Mouse (Mus musculus): Measurements from ENCODE around the gene Mtg1.

DNA sequence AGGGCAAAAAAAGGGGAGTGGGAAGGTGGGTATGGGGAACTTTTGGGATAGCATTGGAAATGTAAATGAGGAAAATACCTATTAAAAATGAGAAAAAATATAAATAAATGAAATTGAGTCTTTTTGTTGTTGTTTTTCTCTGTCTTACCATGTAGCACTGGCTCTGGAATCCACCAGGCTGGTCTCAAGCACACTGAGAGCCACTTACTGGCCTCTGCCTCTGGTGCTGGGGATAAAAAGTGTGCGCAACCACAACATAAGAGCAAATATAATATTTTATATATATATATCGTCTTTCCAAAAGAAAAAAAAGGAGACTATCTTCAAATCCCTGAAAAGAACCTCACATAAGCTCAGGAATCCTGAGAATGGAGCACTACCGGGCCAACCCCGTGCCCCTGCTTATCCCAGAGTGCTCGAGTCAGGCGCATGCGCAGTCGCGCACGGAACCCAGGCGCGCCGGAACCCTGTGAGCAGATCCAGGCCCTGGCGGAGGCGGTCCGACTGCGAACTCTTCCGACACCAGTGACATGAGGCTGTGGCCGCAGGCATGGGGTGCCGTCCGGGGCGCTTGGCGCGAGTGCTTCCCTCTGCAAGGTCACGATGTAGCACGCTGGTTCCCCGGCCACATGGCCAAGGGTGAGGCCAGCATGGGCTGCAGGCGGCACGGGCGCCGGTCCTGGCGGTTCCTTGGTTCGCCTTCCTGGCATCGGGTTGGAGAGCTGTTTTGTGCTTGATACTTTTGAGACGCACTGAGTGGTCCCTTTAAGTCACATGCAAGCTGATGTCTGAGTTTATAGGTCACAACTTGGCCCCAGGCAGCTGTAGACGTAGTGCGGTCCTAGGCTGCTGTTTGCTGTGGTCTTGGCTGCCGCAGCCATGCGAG, at the start of gene Mtg1:
- TF ChIP-seq CTCF (IDR thresholded peaks at IDR 0.05; ENCODE audit: borderline replicate concordance, extremely low read depth, insufficient read depth, insufficient read length) (no peak), POLR2A (IDR thresholded peaks at IDR 0.05; ENCODE audit: borderline replicate concordance, extremely low read depth, insufficient read depth, insufficient read length, poor library complexity, severe bottlenecking) (peak; percentile 61; the same call in 1 of the 2 replicates)
